Mouse (Mus musculus): ENCODE measurements around the gene Rps10. TPM values are rescaled to one million over a fixed set of nuclear protein-coding genes. Genes with fewer than 3 reads are reported as not detected.

Rps10 gene
- total RNA-seq (2014; rRNA removed) (1,349 and 1,717 TPM in 2 replicates), polyA plus RNA-seq (2015; fragmentation: Nextera tagmentation; extraction: Ambion mirVana) (447 and 461 TPM in 2 replicates)

DNA sequence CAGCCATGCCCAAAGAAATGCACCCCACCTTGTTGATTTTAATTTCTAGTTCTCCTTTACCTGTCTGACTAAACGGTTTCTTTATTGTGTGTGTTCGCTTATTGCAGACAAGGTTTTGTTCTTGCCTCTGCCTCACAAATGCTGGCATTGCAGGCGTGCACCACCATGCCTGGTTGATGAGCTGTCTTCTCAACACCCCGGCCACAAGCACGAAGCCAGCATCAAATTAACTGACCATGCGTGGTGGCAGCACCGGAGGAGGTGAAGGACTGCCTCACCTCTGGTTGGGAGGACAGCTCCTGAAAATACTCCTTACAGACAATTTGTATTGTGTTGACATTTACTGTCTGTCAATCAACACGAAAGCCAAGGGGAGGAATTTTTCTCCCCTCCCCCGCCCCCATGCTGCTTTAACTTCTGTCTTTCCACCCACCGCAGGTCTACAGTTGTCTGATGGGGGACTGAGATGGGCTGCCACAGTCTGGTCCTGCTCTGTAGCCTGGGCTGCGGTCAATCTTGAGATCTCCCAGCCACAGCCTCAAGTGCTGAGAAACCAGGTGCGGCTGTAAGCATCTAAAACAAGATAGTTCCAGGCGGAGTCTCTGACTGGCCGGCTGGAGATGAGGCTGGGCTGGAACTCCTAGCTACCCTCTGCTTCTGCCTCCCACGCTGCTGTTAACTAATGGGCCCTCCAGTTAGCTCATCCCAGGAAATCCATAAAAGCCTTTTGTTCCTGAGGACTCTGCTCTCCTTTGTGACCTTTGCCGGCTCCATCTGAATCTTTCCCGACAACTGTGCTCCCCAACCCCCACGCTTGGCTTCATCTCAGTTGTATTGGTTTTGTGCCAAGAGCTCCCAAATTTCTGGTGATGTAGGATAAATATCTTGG lies at the start of gene Rps10:
Gene Rps10, minus strand, starts transcription at position 538 of the 889 bp plus-strand sequence.
- Histone ChIP-seq H3K9ac (replicated peaks; ENCODE audit: low read length, poor library complexity, severe bottlenecking) (peak within 1 kb of the TSS; percentile 76; the same call in 1 of the 2 replicates), H3K9me3 (ENCODE audit: low read length) (no peaks in the 10 kb centered on the region), H3K27ac (ENCODE audit: low read depth, low read length) (peak within 1 kb of the TSS; percentile 89; the same call in 1 of the 2 replicates), H3K4me3 (ENCODE audit: low read depth, low read length) (peak within 1 kb of the TSS; percentile 63), H3K4me1 (ENCODE audit: insufficient read depth, low read length) (no peaks in the 10 kb centered on the region), H3K4me2 (ENCODE audit: low read depth, low read length, poor library complexity, severe bottlenecking) (peak within 1 kb of the TSS; percentile 52), H3K36me3 (ENCODE audit: insufficient read depth, low read length) (peaks cover 15% of the 10 kb centered on the region), H3K27me3 (ENCODE audit: insufficient read depth, low read length) (no peaks in the 10 kb centered on the region)
- 50% methylated on average over 18 of the region's 18 CpGs for WGBS
- peak; percentile 22 for DNase-seq (ENCODE audit: low spot score)
- no peak for ATAC-seq (ENCODE audit: low FRiP score)
- TF ChIP-seq CTCF (IDR thresholded peaks at IDR 0.05) = no peak

DNA sequence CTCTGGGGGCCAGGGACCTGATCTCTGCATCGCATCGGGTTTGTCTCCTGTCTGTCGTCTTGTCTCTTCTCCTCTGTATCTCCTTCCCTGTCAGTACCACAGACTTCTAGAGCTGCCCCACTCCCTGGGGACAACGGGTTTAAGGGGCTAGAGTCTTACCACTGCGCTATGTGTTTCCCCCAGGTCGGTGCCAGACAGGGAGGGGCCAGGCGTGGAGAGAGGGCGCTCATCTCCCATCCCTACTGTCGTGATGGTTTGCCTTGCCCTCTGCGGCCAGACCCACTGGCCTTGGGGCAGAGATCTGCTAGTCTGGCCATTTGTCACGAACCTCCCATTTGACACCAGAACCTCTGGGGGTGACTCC lies 49.1 kb upstream of the Rps10 start:
- Histone ChIP-seq H3K4me3 (ENCODE audit: low read depth, low read length) (peak overlapping the region; percentile 71), H3K9ac (replicated peaks; ENCODE audit: low read length, poor library complexity, severe bottlenecking) (peak overlapping the region; percentile 85), H3K9me3 (ENCODE audit: low read length) (no peaks in the 10 kb centered on the region), H3K36me3 (ENCODE audit: insufficient read depth, low read length) (no peaks in the 10 kb centered on the region), H3K27me3 (ENCODE audit: insufficient read depth, low read length) (no peaks in the 10 kb centered on the region), H3K27ac (ENCODE audit: low read depth, low read length) (peak overlapping the region; percentile 72), H3K4me2 (ENCODE audit: low read depth, low read length, poor library complexity, severe bottlenecking) (peak overlapping the region; percentile 87), H3K4me1 (ENCODE audit: insufficient read depth, low read length) (peaks cover 5% of the 10 kb centered on the region; the same call in 1 of the 2 replicates)
- DNase-seq (ENCODE audit: low spot score) (peak; percentile 33), ATAC-seq (ENCODE audit: low FRiP score) (peak; percentile 48)
- no peak for TF ChIP-seq CTCF (IDR thresholded peaks at IDR 0.05)
- WGBS = 4% methylated on average over 11 of the region's 11 CpGs

DNA sequence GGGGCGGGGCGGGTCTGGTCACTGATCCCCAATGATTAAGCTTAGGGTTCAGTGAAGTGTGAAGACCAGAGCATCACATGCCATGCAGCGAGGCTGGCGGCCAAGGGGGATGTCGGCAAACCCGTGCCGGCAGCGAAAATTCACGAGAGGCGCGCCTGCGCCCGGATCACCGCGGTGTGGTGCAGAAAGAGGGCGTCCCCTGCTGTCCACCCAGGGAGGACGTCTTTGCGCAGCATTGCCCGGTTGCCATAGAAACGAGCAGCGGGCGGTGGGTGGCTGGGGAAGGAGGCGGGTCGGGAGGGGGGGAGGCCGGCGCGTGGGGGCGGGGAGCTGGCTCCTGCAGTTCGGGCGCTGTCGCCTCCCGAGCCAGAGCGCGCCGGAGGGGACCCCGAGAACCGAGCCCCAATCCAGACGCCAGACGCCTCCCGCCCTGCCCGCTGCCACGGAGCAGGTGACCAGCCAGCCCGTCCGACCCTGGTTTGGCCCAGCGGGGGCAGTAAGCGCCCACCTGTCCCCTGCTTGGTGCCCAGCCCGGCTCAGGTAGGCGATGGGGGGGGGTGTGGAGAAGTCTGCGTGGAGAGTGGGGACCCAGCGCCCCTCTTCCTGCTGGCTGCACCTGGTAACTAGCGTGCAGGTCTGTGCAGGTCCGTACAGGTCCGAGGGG lies 48.5 kb upstream of the Rps10 start:
- peaks cover 5% of the 10 kb centered on the region; the same call in 1 of the 2 replicates for H3K4me1 ChIP-seq (ENCODE audit: insufficient read depth, low read length)
- no peaks in the 10 kb centered on the region for H3K9me3 ChIP-seq (ENCODE audit: low read length)
- H3K36me3 ChIP-seq (ENCODE audit: insufficient read depth, low read length) = no peaks in the 10 kb centered on the region
- no peaks in the 10 kb centered on the region for H3K27me3 ChIP-seq (ENCODE audit: insufficient read depth, low read length)
- H3K4me3 ChIP-seq (ENCODE audit: low read depth, low read length) = peak overlapping the region; percentile 71
- H3K27ac ChIP-seq (ENCODE audit: low read depth, low read length) = peak overlapping the region; percentile 72
- TF ChIP-seq CTCF (IDR thresholded peaks at IDR 0.05) = peak; percentile 77
- H3K9ac ChIP-seq (replicated peaks; ENCODE audit: low read length, poor library complexity, severe bottlenecking) = peak overlapping the region; percentile 85
- ATAC-seq (ENCODE audit: low FRiP score) (peak; percentile 69), DNase-seq (ENCODE audit: low spot score) (peak; percentile 90)
- peak overlapping the region; percentile 87 for H3K4me2 ChIP-seq (ENCODE audit: low read depth, low read length, poor library complexity, severe bottlenecking)
- WGBS = 3% methylated on average over 37 of the region's 53 CpGs

DNA sequence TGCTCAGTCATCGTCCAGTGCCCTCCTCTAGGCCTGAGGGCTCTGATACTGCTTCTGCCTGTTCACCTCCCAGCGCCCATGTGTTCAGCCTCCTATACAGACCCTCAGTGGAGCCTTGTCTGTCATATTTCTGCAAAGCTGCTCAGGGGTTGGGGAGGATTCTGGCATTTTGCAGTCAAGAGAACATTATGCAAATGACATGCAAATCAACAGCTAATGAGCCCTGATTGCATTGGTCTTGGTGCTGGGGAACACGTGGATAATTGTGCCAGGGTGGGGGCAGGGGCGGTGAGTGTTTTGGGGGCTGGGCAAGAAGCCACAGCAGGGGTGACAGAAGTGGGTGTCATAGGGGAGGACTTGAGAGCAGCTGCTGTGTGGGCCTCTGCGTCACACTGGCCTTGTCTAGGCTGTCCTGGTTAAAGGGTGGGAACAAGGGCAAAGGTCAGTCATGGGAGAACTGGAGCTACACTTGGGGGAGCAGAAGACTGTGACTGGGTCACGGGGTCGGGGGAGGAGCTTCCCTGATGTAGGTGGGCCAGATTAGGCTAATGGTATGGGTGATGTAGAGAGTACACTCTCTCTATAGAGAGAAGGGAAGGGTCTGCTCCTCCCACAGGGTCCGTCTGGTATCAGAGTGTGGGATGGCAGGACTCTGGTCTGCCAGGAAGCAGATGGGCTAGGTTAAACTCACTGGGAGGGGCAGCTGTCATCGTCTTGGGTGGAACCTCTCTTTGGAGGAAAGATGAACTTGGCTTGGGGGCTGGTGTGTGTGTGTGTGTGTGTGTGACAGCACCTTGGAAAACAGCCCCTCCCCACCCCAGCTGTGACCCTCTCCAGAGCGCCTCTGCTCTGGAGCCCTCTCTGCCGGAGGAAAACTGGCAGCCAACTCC lies 42.7 kb upstream of the Rps10 start:
- no peak overlapping the region for H3K4me3 ChIP-seq (ENCODE audit: low read depth, low read length)
- WGBS = 33% methylated on average over 11 of the region's 11 CpGs
- peak overlapping the region; percentile 57 for H3K27ac ChIP-seq (ENCODE audit: low read depth, low read length)
- H3K27me3 ChIP-seq (ENCODE audit: insufficient read depth, low read length) = no peaks in the 10 kb centered on the region
- DNase-seq (ENCODE audit: low spot score) (peak; percentile 71), ATAC-seq (ENCODE audit: low FRiP score) (peak; percentile 64; the same call in 1 of the 2 replicates)
- H3K4me2 ChIP-seq (ENCODE audit: low read depth, low read length, poor library complexity, severe bottlenecking) = no peak overlapping the region
- TF ChIP-seq CTCF (IDR thresholded peaks at IDR 0.05) = no peak
- no peaks in the 10 kb centered on the region for H3K36me3 ChIP-seq (ENCODE audit: insufficient read depth, low read length)
- no peaks in the 10 kb centered on the region for H3K4me1 ChIP-seq (ENCODE audit: insufficient read depth, low read length)
- H3K9me3 ChIP-seq (ENCODE audit: low read length) = no peaks in the 10 kb centered on the region
- H3K9ac ChIP-seq (replicated peaks; ENCODE audit: low read length, poor library complexity, severe bottlenecking) = 0 out of 2 replicates have a peak overlapping the region, but pooled peaks have one; percentile 36

DNA sequence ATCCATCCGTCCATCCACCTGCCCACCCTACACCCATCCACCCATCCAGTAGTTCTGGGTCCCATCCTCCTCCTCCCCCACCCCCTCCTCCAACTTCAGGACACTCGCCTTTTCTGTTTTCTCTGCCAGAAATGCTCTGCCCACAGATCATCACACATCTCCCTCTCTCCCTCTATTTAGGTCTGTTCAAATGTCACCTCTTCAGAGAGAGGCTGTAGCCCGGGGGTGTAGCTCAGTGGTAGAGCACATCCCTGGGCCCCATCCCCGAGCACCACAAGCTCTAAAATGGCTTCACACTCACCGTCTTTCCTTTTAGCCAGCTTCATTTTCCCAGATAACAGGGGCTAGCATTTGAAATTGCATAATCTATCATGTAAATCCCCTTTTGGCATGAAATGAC lies 41.3 kb upstream of the Rps10 start:
- H3K9me3 ChIP-seq (ENCODE audit: low read length) = no peaks in the 10 kb centered on the region
- ATAC-seq (ENCODE audit: low FRiP score) = no peak
- no peak overlapping the region for H3K27ac ChIP-seq (ENCODE audit: low read depth, low read length)
- no peak for TF ChIP-seq CTCF (IDR thresholded peaks at IDR 0.05)
- no peaks in the 10 kb centered on the region for H3K27me3 ChIP-seq (ENCODE audit: insufficient read depth, low read length)
- no peak overlapping the region for H3K4me2 ChIP-seq (ENCODE audit: low read depth, low read length, poor library complexity, severe bottlenecking)
- H3K4me3 ChIP-seq (ENCODE audit: low read depth, low read length) = no peak overlapping the region
- WGBS = 81% methylated on average over 5 of the region's 5 CpGs
- H3K9ac ChIP-seq (replicated peaks; ENCODE audit: low read length, poor library complexity, severe bottlenecking) = no peak overlapping the region
- no peaks in the 10 kb centered on the region for H3K4me1 ChIP-seq (ENCODE audit: insufficient read depth, low read length)
- DNase-seq (ENCODE audit: low spot score) = no peak
- no peaks in the 10 kb centered on the region for H3K36me3 ChIP-seq (ENCODE audit: insufficient read depth, low read length)

Measured in midbrain, postnatal 0 days (tissue).